Mouse (Mus musculus): ENCODE results near the gene Slc35f1. TPM values are rescaled to one million over a fixed set of nuclear protein-coding genes. Genes with fewer than 3 reads are reported as not detected.

The Slc35f1 gene
- polyA plus RNA-seq, 1 experiment: not detected

DNA sequence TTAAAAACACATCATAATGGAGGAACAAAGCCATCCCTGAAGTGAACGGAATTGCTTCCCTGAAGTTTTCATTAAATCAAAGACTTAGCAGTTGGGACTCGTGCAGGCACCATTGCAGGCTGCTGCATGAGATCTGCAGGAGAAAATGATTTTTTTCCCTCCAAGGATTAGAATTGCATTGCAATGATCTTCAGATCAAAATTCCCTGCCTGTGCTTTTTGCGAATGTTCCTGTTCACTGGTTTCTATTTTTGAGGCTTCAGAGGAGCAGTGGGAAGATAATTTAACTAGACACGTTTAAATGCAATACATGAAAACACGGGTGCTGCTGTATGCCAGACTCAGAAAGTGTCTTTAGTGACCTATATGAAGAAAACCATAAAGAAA is 250.5 kb downstream of the Slc35f1 start:
- H3K79me2 ChIP-seq (ENCODE audit: control insufficient read depth, insufficient read depth): no peaks in the 10 kb centered on the region
- no peak overlapping the region for H3ac ChIP-seq (ENCODE audit: control insufficient read depth, insufficient read length, low read depth)
- no peaks in the 10 kb centered on the region for H3K36me3 ChIP-seq (ENCODE audit: control insufficient read depth, insufficient read depth)
- H3K79me3 ChIP-seq (ENCODE audit: low read depth): no peaks in the 10 kb centered on the region
- TF ChIP-seq MYOG (IDR thresholded peaks at IDR 0.05; ENCODE audit: control insufficient read depth, extremely low read depth, insufficient read length): no peak
- TF ChIP-seq MAX (IDR thresholded peaks at IDR 0.05): no peak
- TF ChIP-seq USF1 (IDR thresholded peaks at IDR 0.05; ENCODE audit: low read depth): no peak
- TF ChIP-seq CTCF (IDR thresholded peaks at IDR 0.05; ENCODE audit: control insufficient read depth, insufficient read depth, insufficient read length): no peak
- TF ChIP-seq FOSL1 (IDR thresholded peaks at IDR 0.05; ENCODE audit: insufficient read depth, low read length, poor library complexity, severe bottlenecking): no peak
- no peak for TF ChIP-seq CEBPB (IDR thresholded peaks at IDR 0.05; ENCODE audit: low read depth)
- no peaks in the 10 kb centered on the region for H3K27me3 ChIP-seq (ENCODE audit: control insufficient read depth, insufficient read depth, insufficient read length)
- H3K4me3 ChIP-seq (ENCODE audit: insufficient read depth, poor library complexity, severe bottlenecking): no peak overlapping the region

DNA sequence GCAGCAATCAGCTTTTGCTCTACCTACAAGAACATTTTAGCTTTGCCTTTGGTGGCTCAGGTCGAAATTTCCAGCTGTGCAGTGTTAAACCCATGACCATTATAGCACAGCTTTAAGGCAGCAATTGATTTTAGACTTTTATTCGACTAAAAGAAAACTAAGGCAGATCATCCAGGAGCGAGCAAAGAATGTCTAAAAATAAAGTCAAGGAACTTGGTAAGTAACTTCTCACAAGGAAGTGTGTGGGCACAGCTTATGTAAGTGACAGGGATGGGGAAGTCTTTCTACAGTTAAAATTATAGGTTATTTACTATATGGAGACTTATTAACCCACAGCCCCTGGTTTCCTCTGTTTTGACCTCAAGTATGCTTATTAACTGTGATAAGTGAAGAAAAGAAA is 262.2 kb downstream of the Slc35f1 start:
- H3K36me3 ChIP-seq (ENCODE audit: control insufficient read depth, insufficient read depth): no peaks in the 10 kb centered on the region
- no peaks in the 10 kb centered on the region for H3K79me2 ChIP-seq (ENCODE audit: control insufficient read depth, insufficient read depth)
- H3K27me3 ChIP-seq (ENCODE audit: control insufficient read depth, insufficient read depth, insufficient read length): no peaks in the 10 kb centered on the region
- H3ac ChIP-seq (ENCODE audit: control insufficient read depth, insufficient read length, low read depth): no peak overlapping the region
- no peak for TF ChIP-seq CEBPB (IDR thresholded peaks at IDR 0.05; ENCODE audit: low read depth)
- TF ChIP-seq MYOD1 (IDR thresholded peaks at IDR 0.05; ENCODE audit: control insufficient read depth, insufficient read length, low read depth): no peak
- TF ChIP-seq CTCF (IDR thresholded peaks at IDR 0.05; ENCODE audit: control insufficient read depth, insufficient read depth, insufficient read length): no peak
- TF ChIP-seq FOSL1 (IDR thresholded peaks at IDR 0.05; ENCODE audit: insufficient read depth, low read length, poor library complexity, severe bottlenecking): no peak
- TF ChIP-seq USF1 (IDR thresholded peaks at IDR 0.05; ENCODE audit: low read depth): no peak
- TF ChIP-seq MAX (IDR thresholded peaks at IDR 0.05): no peak
- TF ChIP-seq MYOG (IDR thresholded peaks at IDR 0.05; ENCODE audit: control insufficient read depth, extremely low read depth, insufficient read length): no peak
- H3K4me3 ChIP-seq (ENCODE audit: insufficient read depth, poor library complexity, severe bottlenecking): no peak overlapping the region
- H3K79me3 ChIP-seq (ENCODE audit: low read depth): no peaks in the 10 kb centered on the region

DNA sequence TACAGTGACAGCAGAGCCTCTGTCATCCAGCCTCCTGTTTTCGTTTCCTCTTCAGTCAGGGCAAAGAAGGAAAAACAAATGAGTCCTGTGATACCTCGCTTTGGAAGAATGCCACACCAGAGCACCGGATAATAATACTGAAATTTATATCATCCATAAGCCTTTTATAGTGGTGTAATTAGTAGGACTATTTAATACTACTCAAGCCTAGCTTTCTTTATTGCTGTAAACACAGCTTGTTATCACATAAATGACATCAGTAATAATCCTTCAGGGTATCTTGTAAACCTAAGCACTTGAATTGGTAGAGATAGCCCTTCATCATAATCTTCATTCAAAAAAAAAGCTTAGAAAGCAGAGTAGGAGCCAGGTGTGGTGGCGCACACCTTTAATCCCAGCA is 266.4 kb downstream of the Slc35f1 start:
- H3ac ChIP-seq (ENCODE audit: control insufficient read depth, insufficient read length, low read depth): no peak overlapping the region
- H3K36me3 ChIP-seq (ENCODE audit: control insufficient read depth, insufficient read depth): no peaks in the 10 kb centered on the region
- no peaks in the 10 kb centered on the region for H3K79me3 ChIP-seq (ENCODE audit: low read depth)
- H3K27me3 ChIP-seq (ENCODE audit: control insufficient read depth, insufficient read depth, insufficient read length): no peaks in the 10 kb centered on the region
- no peak for TF ChIP-seq MYOD1 (IDR thresholded peaks at IDR 0.05; ENCODE audit: control insufficient read depth, insufficient read length, low read depth)
- TF ChIP-seq CTCF (IDR thresholded peaks at IDR 0.05; ENCODE audit: control insufficient read depth, insufficient read depth, insufficient read length): no peak
- no peak for TF ChIP-seq CEBPB (IDR thresholded peaks at IDR 0.05; ENCODE audit: low read depth)
- no peak overlapping the region for H3K4me3 ChIP-seq (ENCODE audit: insufficient read depth, poor library complexity, severe bottlenecking)
- H3K79me2 ChIP-seq (ENCODE audit: control insufficient read depth, insufficient read depth): no peaks in the 10 kb centered on the region

DNA sequence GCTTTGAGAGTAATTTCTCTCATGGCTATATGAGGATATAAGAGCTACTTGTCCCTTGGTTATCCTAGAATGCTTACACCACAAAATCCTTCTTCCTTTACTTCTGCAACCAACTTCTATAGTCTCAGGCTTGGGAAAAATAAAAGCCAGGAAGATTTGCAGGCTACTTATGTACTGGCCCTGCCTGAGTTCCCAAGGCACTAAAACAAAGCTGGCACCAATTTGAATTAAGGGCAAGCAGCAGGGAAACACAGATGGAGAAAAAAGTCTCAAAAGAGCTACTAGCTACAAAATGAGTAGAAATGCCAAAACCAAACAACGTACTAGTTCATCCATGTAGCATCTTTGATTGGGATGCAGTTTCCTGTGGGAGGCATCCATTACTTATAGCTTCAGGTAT is 288.9 kb downstream of the Slc35f1 start:
- H3K79me3 ChIP-seq (ENCODE audit: low read depth): no peaks in the 10 kb centered on the region
- no peak overlapping the region for H3ac ChIP-seq (ENCODE audit: control insufficient read depth, insufficient read length, low read depth)
- no peak overlapping the region for H3K4me3 ChIP-seq (ENCODE audit: insufficient read depth, poor library complexity, severe bottlenecking)
- H3K27me3 ChIP-seq (ENCODE audit: control insufficient read depth, insufficient read depth, insufficient read length): no peaks in the 10 kb centered on the region
- no peaks in the 10 kb centered on the region for H3K36me3 ChIP-seq (ENCODE audit: control insufficient read depth, insufficient read depth)
- H3K79me2 ChIP-seq (ENCODE audit: control insufficient read depth, insufficient read depth): no peaks in the 10 kb centered on the region
- TF ChIP-seq USF1 (IDR thresholded peaks at IDR 0.05; ENCODE audit: low read depth) (no peak), CTCF (IDR thresholded peaks at IDR 0.05; ENCODE audit: control insufficient read depth, insufficient read depth, insufficient read length) (no peak), FOSL1 (IDR thresholded peaks at IDR 0.05; ENCODE audit: insufficient read depth, low read length, poor library complexity, severe bottlenecking) (no peak), CEBPB (IDR thresholded peaks at IDR 0.05; ENCODE audit: low read depth) (no peak), MYOG (IDR thresholded peaks at IDR 0.05; ENCODE audit: control insufficient read depth, extremely low read depth, insufficient read length) (no peak), MYOD1 (IDR thresholded peaks at IDR 0.05; ENCODE audit: control insufficient read depth, insufficient read length, low read depth) (no peak), MAX (IDR thresholded peaks at IDR 0.05) (no peak)

DNA sequence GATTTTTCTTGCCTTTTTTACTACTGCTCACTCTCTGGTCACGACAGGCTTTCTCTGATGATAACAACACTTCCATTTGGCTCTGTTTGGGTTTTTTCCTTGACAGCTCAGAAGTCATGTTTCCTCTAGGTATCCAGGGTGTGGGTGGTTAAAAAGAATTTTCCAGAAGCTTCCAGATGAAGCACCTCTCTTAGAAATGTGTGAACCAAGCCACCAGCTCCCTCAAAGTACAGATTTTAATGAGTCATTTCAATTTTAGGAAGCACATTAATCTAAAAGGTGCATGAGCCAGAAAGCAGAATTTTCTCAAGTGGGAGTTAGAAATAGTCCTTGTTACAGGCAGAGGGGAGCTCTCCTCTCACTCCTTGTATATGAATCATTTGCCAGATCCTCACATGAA is 292.5 kb downstream of the Slc35f1 start:
- no peak overlapping the region for H3K4me3 ChIP-seq (ENCODE audit: insufficient read depth, poor library complexity, severe bottlenecking)
- no peaks in the 10 kb centered on the region for H3K27me3 ChIP-seq (ENCODE audit: control insufficient read depth, insufficient read depth, insufficient read length)
- no peak overlapping the region for H3ac ChIP-seq (ENCODE audit: control insufficient read depth, insufficient read length, low read depth)
- no peaks in the 10 kb centered on the region for H3K79me2 ChIP-seq (ENCODE audit: control insufficient read depth, insufficient read depth)
- H3K79me3 ChIP-seq (ENCODE audit: low read depth): no peaks in the 10 kb centered on the region
- H3K36me3 ChIP-seq (ENCODE audit: control insufficient read depth, insufficient read depth): no peaks in the 10 kb centered on the region
- TF ChIP-seq MYOD1 (IDR thresholded peaks at IDR 0.05; ENCODE audit: control insufficient read depth, insufficient read length, low read depth) (no peak), FOSL1 (IDR thresholded peaks at IDR 0.05; ENCODE audit: insufficient read depth, low read length, poor library complexity, severe bottlenecking) (no peak), MYOG (IDR thresholded peaks at IDR 0.05; ENCODE audit: control insufficient read depth, extremely low read depth, insufficient read length) (no peak), MAX (IDR thresholded peaks at IDR 0.05) (no peak)

DNA sequence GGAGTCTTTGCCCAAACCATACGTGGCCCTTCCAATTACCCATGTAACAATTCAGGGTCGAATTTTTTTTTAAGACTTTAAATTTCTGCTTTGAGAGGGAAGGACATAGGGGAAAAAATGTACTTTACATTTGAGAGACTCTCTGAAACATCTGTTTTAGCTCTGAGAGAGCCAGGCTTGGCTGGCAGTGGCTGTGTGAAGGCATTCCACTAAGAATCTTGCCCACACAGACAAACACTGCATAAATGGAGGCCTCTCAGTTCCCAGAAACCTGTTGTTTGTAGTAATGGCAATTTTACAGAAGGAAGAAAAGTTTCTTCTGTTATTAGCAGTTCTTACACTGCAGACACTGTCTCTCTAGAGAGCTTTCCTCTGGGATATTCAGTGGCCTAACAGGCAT is 301.9 kb downstream of the Slc35f1 start:
- H3ac ChIP-seq (ENCODE audit: control insufficient read depth, insufficient read length, low read depth): no peak overlapping the region
- H3K4me3 ChIP-seq (ENCODE audit: insufficient read depth, poor library complexity, severe bottlenecking): no peak overlapping the region
- TF ChIP-seq MYOG (IDR thresholded peaks at IDR 0.05; ENCODE audit: control insufficient read depth, extremely low read depth, insufficient read length): no peak
- no peak for TF ChIP-seq CEBPB (IDR thresholded peaks at IDR 0.05; ENCODE audit: low read depth)
- TF ChIP-seq USF1 (IDR thresholded peaks at IDR 0.05; ENCODE audit: low read depth): no peak
- no peak for TF ChIP-seq MAX (IDR thresholded peaks at IDR 0.05)
- no peak for TF ChIP-seq MYOD1 (IDR thresholded peaks at IDR 0.05; ENCODE audit: control insufficient read depth, insufficient read length, low read depth)
- TF ChIP-seq CTCF (IDR thresholded peaks at IDR 0.05; ENCODE audit: control insufficient read depth, insufficient read depth, insufficient read length): no peak
- no peak for TF ChIP-seq FOSL1 (IDR thresholded peaks at IDR 0.05; ENCODE audit: insufficient read depth, low read length, poor library complexity, severe bottlenecking)

More for the DNA sequence above, 301.9 kb downstream of the Slc35f1 start:
- Histone ChIP-seq H3K79me3 (ENCODE audit: low read depth) (no peaks in the 10 kb centered on the region), H3K36me3 (ENCODE audit: control insufficient read depth, insufficient read depth) (no peaks in the 10 kb centered on the region), H3K27me3 (ENCODE audit: control insufficient read depth, insufficient read depth, insufficient read length) (no peaks in the 10 kb centered on the region), H3K79me2 (ENCODE audit: control insufficient read depth, insufficient read depth) (no peaks in the 10 kb centered on the region)
